ENCODE assay signal across 10 mouse cellular contexts in the genomic region with DNA sequence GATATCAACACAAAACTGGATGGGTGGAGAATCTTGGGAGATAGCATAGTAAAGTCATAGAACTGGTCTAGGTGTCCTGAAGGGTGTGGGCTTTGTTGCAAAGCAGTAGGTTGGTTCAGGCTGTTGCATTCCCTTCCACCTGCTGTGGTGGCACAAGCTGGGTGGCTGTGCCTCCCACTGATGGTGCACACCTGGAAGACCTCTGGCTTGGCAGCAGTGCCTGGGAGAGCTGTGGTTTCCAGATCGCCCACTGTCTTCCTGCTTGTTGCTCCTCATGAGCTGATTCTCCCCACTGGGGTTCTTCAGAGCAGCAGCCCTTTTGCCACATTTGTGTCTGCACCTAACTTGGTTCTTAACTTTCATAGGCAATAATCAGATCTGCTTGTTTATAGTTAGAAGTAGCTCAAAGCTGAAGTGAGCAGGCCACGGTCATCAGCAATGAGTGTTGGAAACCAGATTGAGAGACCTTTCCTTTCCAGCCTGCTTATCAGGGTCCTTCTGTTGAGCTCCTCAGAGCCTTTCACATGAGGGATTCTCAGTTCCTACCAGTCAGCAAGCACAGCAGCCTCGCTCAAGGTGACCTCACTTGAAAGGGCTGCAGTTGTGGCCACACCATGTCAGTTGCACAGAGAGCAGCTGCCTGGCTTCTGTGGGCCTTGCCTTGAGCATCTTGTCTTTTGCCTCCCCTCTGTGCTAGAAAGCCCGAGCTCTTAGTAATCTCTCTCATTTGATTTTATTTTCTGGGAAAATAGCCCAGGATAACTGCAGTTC. TPM values are rescaled to one million over a fixed set of nuclear protein-coding genes. Genes with fewer than 3 reads are reported as not detected.
DNase-seq lines count a peak whose midpoint lies in the region; ATAC-seq and TF ChIP-seq lines count a peak whose summit lies in the region.
"Had no signal": no experiment of that assay in that cellular context is flagged by ENCODE, and none has a peak within 500 bp of the region (broad histone marks: within the 10 kb centered on the region; RNA-seq: fewer than 3 reads in every experiment).

No protein-coding gene starts in this region.

- ATAC-seq in heart, embryonic 11.5 days (replicated peaks; ENCODE audit: insufficient number of reproducible peaks, low FRiP score, low TSS enrichment): no peak; the same call in 1 of the 2 replicates
- ATAC-seq in liver, postnatal 0 days: no peak
- no peak for ATAC-seq in limb, embryonic 15.5 days (ENCODE audit: insufficient number of reproducible peaks, low FRiP score, low TSS enrichment, low read depth)

- intact Hi-C loops in heart, postnatal 36 days (cut with DNase I): no loop called here

- TF ChIP-seq EP300 in liver, postnatal 0 days (IDR thresholded peaks at IDR 0.05; ENCODE audit: low read depth): no peak

- H3K27me3 ChIP-seq in heart, embryonic 11.5 days (ENCODE audit: control insufficient read depth, insufficient read depth, low read length): no peaks in the 10 kb centered on the region
- no peaks in the 10 kb centered on the region for H3K27me3 ChIP-seq in liver, postnatal 0 days (ENCODE audit: insufficient read depth, low read length)
- no peaks in the 10 kb centered on the region for H3K27me3 ChIP-seq in limb, embryonic 15.5 days
- H3K27me3 ChIP-seq: hindbrain, embryonic 13.5 days had no signal

- no peak overlapping the region for H3K4me2 ChIP-seq in heart, embryonic 11.5 days
- H3K4me2 ChIP-seq in liver, postnatal 0 days (ENCODE audit: low read depth, low read length): no peak overlapping the region
- no peak overlapping the region for H3K4me2 ChIP-seq in limb, embryonic 15.5 days
- H3K4me2 ChIP-seq: hindbrain, embryonic 13.5 days had no signal

- no peaks in the 10 kb centered on the region for H3K36me3 ChIP-seq in heart, embryonic 11.5 days (ENCODE audit: control insufficient read depth, insufficient read depth, low read length)
- H3K36me3 ChIP-seq in liver, postnatal 0 days (replicated peaks; ENCODE audit: insufficient read depth, low read length): no peaks in the 10 kb centered on the region
- no peaks in the 10 kb centered on the region; the same call in 1 of the 2 replicates for H3K36me3 ChIP-seq in limb, embryonic 15.5 days
- H3K36me3 ChIP-seq: hindbrain, embryonic 13.5 days had no signal

- no peaks in the 10 kb centered on the region for H3K9me3 ChIP-seq in heart, embryonic 11.5 days (replicated peaks; ENCODE audit: control insufficient read depth, low read length)
- H3K9me3 ChIP-seq in liver, postnatal 0 days (ENCODE audit: low read length): no peaks in the 10 kb centered on the region
- H3K9me3 ChIP-seq in limb, embryonic 15.5 days: no peaks in the 10 kb centered on the region
- H3K9me3 ChIP-seq: hindbrain, embryonic 13.5 days had no signal

- H3K9ac ChIP-seq in heart, embryonic 11.5 days (ENCODE audit: low read depth, low read length): peak overlapping the region; percentile 44; the same call in 1 of the 2 replicates
- H3K9ac ChIP-seq in liver, postnatal 0 days (replicated peaks): no peak overlapping the region
- H3K9ac ChIP-seq in limb, embryonic 15.5 days: no peak overlapping the region
- H3K9ac ChIP-seq: hindbrain, embryonic 13.5 days had no signal

- H3K4me1 ChIP-seq in heart, embryonic 11.5 days (ENCODE audit: control insufficient read depth, insufficient read depth, low read length): peaks cover 84% of the 10 kb centered on the region
- peaks cover 51% of the 10 kb centered on the region for H3K4me1 ChIP-seq in liver, postnatal 0 days (ENCODE audit: insufficient read depth)
- H3K4me1 ChIP-seq in limb, embryonic 15.5 days: peaks cover 39% of the 10 kb centered on the region

- no peak overlapping the region for H3K4me3 ChIP-seq in heart, embryonic 11.5 days (ENCODE audit: low read depth, low read length)
- H3K4me3 ChIP-seq in liver, postnatal 0 days (ENCODE audit: low read depth, low read length): no peak overlapping the region
- no peak overlapping the region for H3K4me3 ChIP-seq in limb, embryonic 15.5 days
- H3K4me3 ChIP-seq: hindbrain, embryonic 13.5 days had no signal

- peak overlapping the region; percentile 96 for H3K27ac ChIP-seq in heart, embryonic 11.5 days (ENCODE audit: low read depth, low read length)
- H3K27ac ChIP-seq in liver, postnatal 0 days (ENCODE audit: low read depth): peak overlapping the region; percentile 84
- H3K27ac ChIP-seq in limb, embryonic 15.5 days: 0 out of 2 replicates have a peak overlapping the region, but pooled peaks have one; percentile 18
- H3K27ac ChIP-seq: hindbrain, embryonic 13.5 days had no signal

- 33% methylated on average over 4 of the region's 4 CpGs for WGBS in heart, embryonic 11.5 days (ENCODE audit: insufficient replicate concordance)
- 41% methylated on average over 4 of the region's 4 CpGs for WGBS in liver, postnatal 0 days (ENCODE audit: insufficient replicate concordance)
- 65% methylated on average over 4 of the region's 4 CpGs for WGBS in limb, embryonic 15.5 days

- no peak for DNase-seq in heart, postnatal 36 days
- DNase-seq in liver, postnatal 0 days: no peak
- no peak for DNase-seq in liver
- DNase-seq in thymus, postnatal 4 days: peak; percentile 45
- DNase-seq in testis, postnatal 14 days (ENCODE audit: low spot score): no peak
- DNase-seq: cerebellum, postnatal 25 days; lung, postnatal 4 days had no signal

- no peak for TF ChIP-seq CTCF in liver, postnatal 0 days (IDR thresholded peaks at IDR 0.05; ENCODE audit: low read depth)

RNA-seq across cellular contexts. Expression of a gene that starts 13.9 kb away (rescaled TPM):
- 10.0 and 12.5 TPM in 2 replicates for polyA plus RNA-seq in heart, embryonic 11.5 days (2014; fragmentation: Nextera tagmentation; extraction: Ambion mirVana)
- 10 to 100 TPM; 48.9 to 51.9 TPM for total RNA-seq in heart, postnatal 36 days (2021)
- 4.6 and 4.9 TPM in 2 replicates for polyA plus RNA-seq in liver, postnatal 0 days (2015; fragmentation: Nextera tagmentation; extraction: Ambion mirVana)
- polyA plus RNA-seq in limb, embryonic 15.5 days (2015; fragmentation: Nextera tagmentation; extraction: Ambion mirVana): 9.9 and 13.6 TPM in 2 replicates

Comparison
In these comparisons a context has a peak if more than half of its experiments do, and no peak if none do; other contexts are left out.
1. H3K27ac ChIP-seq: peak in every context shown above with its lines; median percentile 96 in heart, embryonic 11.5 days; 84 in liver, postnatal 0 days; 18 in limb, embryonic 15.5 days.